In the genomic region with DNA sequence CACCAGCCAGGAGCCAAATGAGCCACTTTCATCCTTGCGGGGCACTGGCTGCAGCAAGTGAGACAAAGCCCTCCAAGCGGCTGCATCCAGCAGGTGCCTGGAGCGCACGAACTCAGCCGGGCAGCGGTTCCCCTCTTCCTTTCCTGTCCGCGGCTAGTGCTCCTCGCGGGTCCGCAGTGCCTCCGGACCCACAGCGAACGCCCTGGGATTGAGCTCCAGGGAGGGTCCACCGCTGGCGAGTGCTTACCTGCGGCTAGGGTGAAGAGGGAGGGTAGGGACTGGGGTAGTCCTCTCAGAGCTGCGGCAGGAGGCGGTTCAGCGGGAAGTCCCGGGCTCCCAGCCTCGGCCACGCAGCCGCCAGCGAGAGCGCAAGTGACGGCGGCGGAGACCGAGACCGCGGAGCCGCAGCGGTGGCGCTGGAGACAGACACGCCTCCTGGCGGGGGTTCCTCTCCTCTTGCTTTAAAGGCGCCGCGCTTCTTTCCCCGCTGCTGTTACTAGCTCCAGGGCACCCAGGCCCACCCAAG, we compare ENCODE assay signal across 8 mouse cellular contexts. TPM values are rescaled to one million over a fixed set of nuclear protein-coding genes. Genes with fewer than 3 reads are reported as not detected.
A peak's percentile ranks its signal among the peaks of the same experiment; 100 is the strongest.
DNase-seq lines count a peak whose midpoint lies in the region; ATAC-seq and TF ChIP-seq lines count a peak whose summit lies in the region.

Gene Grik2, minus strand, starts transcription at position 386 of the 526 bp plus-strand sequence.

- H3K4me3 ChIP-seq in forebrain, embryonic 11.5 days (ENCODE audit: low read depth, low read length), result peak within 1 kb of the TSS; percentile 69
- peak within 1 kb of the TSS; percentile 91 for H3K4me3 ChIP-seq in left cerebral cortex, adult 2 months
- H3K4me3 ChIP-seq in midbrain, embryonic 12.5 days, result peak within 1 kb of the TSS; percentile 79
- peak within 1 kb of the TSS; percentile 57 for H3K4me3 ChIP-seq in stomach, postnatal 0 days (ENCODE audit: low read depth, low read length)
- H3K4me3 ChIP-seq in thymus, adult 2 months (ENCODE audit: control insufficient read depth, insufficient read depth, low read length), result no peak within 1 kb of the TSS

- in situ Hi-C loops in Patski (cut with MboI; ENCODE audit: low pct_unique_long_range_greater_than_20kb), result no loop called here

- TF ChIP-seq CTCF in Patski (IDR thresholded peaks at IDR 0.05), result peak; percentile 15
- TF ChIP-seq CTCF in left cerebral cortex, adult 2 months (IDR thresholded peaks at IDR 0.05), result peak; percentile 61
- TF ChIP-seq CTCF in stomach, postnatal 0 days (IDR thresholded peaks at IDR 0.05; ENCODE audit: low read depth), result peak; percentile 60
- TF ChIP-seq CTCF in thymus, adult 2 months (IDR thresholded peaks at IDR 0.05; ENCODE audit: borderline replicate concordance, control insufficient read depth, extremely low read depth, insufficient read depth, low read length, poor library complexity), result no peak

- intact Hi-C loops in left cerebral cortex, adult 2 months (cut with DNase I), result loop anchor here (5.0 to 10.0 kb wide), 3 partner anchors 414 to 1934 kb away; no protein-coding TSS in a partner anchor

- peak within 1 kb of the TSS; percentile 64 for H3K4me2 ChIP-seq in forebrain, embryonic 11.5 days (ENCODE audit: low read depth, low read length, severe bottlenecking)
- peak within 1 kb of the TSS; percentile 57 for H3K4me2 ChIP-seq in midbrain, embryonic 12.5 days (replicated peaks)
- peak within 1 kb of the TSS; percentile 83 for H3K4me2 ChIP-seq in stomach, postnatal 0 days (replicated peaks; ENCODE audit: low read depth)

- TF ChIP-seq POLR2A in thymus, adult 2 months (IDR thresholded peaks at IDR 0.05; ENCODE audit: control insufficient read depth, extremely low read depth, insufficient read depth, low read length, poor library complexity), result no peak

- no peaks in the 10 kb centered on the region for H3K9me3 ChIP-seq in forebrain, embryonic 11.5 days (ENCODE audit: control insufficient read depth, low read length)
- no peaks in the 10 kb centered on the region for H3K9me3 ChIP-seq in midbrain, embryonic 12.5 days
- no peaks in the 10 kb centered on the region for H3K9me3 ChIP-seq in stomach, postnatal 0 days (ENCODE audit: control insufficient read depth, low read length)

- no peak for TF ChIP-seq EP300 in stomach, postnatal 0 days (optimal IDR thresholded peaks at IDR 0.05)

- H3K36me3 ChIP-seq in forebrain, embryonic 11.5 days (ENCODE audit: control insufficient read depth, insufficient read depth, low read length), result no peaks in the 10 kb centered on the region
- H3K36me3 ChIP-seq in midbrain, embryonic 12.5 days, result no peaks in the 10 kb centered on the region
- no peaks in the 10 kb centered on the region for H3K36me3 ChIP-seq in stomach, postnatal 0 days (ENCODE audit: control insufficient read depth, insufficient read depth, low read length)
- no peaks in the 10 kb centered on the region for H3K36me3 ChIP-seq in thymus, adult 2 months (ENCODE audit: control insufficient read depth, insufficient read depth, low read length)

- H3K27me3 ChIP-seq in Patski, result peaks cover 17% of the 10 kb centered on the region
- H3K27me3 ChIP-seq in forebrain, embryonic 11.5 days (ENCODE audit: control insufficient read depth, insufficient read depth, low read length), result no peaks in the 10 kb centered on the region
- H3K27me3 ChIP-seq in midbrain, embryonic 12.5 days, result no peaks in the 10 kb centered on the region
- H3K27me3 ChIP-seq in stomach, postnatal 0 days (ENCODE audit: control insufficient read depth, insufficient read depth, low read length), result no peaks in the 10 kb centered on the region
- no peaks in the 10 kb centered on the region for H3K27me3 ChIP-seq in thymus, adult 2 months (ENCODE audit: control insufficient read depth, insufficient read depth, low read length)

- DNase-seq in Patski (ENCODE audit: low read depth, low spot score), result no peak
- peak; percentile 71 for DNase-seq in brain, embryonic 18.5 days (ENCODE audit: low read depth, low spot score)
- DNase-seq in forebrain, embryonic 11.5 days (ENCODE audit: low spot score), result peak; percentile 88
- DNase-seq in left cerebral cortex, adult 2 months (ENCODE audit: extremely low spot score in 1 of 2, low spot score in 2 of 2), result peak; percentile 84 to 87
- DNase-seq in stomach, postnatal 0 days (ENCODE audit: low spot score), result peak; percentile 57
- no peak for DNase-seq in thymus, adult 2 months

- peak; percentile 73 for ATAC-seq in Patski
- peak; percentile 90 for ATAC-seq in forebrain, embryonic 11.5 days (replicated peaks; ENCODE audit: low FRiP score)
- ATAC-seq in hematopoietic stem cell, adult 5-6 weeks (replicated peaks in 1 of 2; ENCODE audit: insufficient read depth in 1 of 2, low FRiP score in 2 of 2, low TSS enrichment in 1 of 2, low read depth in 1 of 2, poor library complexity in 2 of 2, severe bottlenecking in 2 of 2), result peak; percentile 49 to 60; a peak in 3 of 4 replicates
- ATAC-seq in midbrain, embryonic 12.5 days (ENCODE audit: low FRiP score, low read depth), result peak; percentile 90
- ATAC-seq in stomach, postnatal 0 days (ENCODE audit: low FRiP score, low TSS enrichment), result peak; percentile 71; the same call in 1 of the 2 replicates

- POLR2A ChIA-PET in Patski (lab: Charles Lee), result no interaction called here

- H3K4me1 ChIP-seq in forebrain, embryonic 11.5 days (replicated peaks; ENCODE audit: control insufficient read depth, insufficient read depth, low read length), result no peaks in the 10 kb centered on the region; the same call in 1 of the 2 replicates
- peaks cover 24% of the 10 kb centered on the region for H3K4me1 ChIP-seq in midbrain, embryonic 12.5 days
- no peaks in the 10 kb centered on the region for H3K4me1 ChIP-seq in stomach, postnatal 0 days (replicated peaks; ENCODE audit: control insufficient read depth, insufficient read depth)
- no peaks in the 10 kb centered on the region for H3K4me1 ChIP-seq in thymus, adult 2 months (replicated peaks; ENCODE audit: control insufficient read depth, insufficient read depth, low read length)

- CTCF ChIA-PET in Patski (lab: Charles Lee), result no interaction called here

- peak within 1 kb of the TSS; percentile 50; the same call in 1 of the 2 replicates for H3K27ac ChIP-seq in forebrain, embryonic 11.5 days (ENCODE audit: low read depth, low read length)
- peak within 1 kb of the TSS; percentile 91 for H3K27ac ChIP-seq in left cerebral cortex, adult 2 months
- H3K27ac ChIP-seq in midbrain, embryonic 12.5 days (replicated peaks), result peak within 1 kb of the TSS; percentile 91
- H3K27ac ChIP-seq in stomach, postnatal 0 days (replicated peaks), result no peak within 1 kb of the TSS
- H3K27ac ChIP-seq in thymus, adult 2 months (ENCODE audit: control insufficient read depth, insufficient read depth, low read length), result no peak within 1 kb of the TSS

- peak within 1 kb of the TSS; percentile 82 for H3K9ac ChIP-seq in forebrain, embryonic 11.5 days (ENCODE audit: low read length)
- H3K9ac ChIP-seq in midbrain, embryonic 12.5 days (replicated peaks), result peak within 1 kb of the TSS; percentile 80
- peak within 1 kb of the TSS; percentile 47 for H3K9ac ChIP-seq in stomach, postnatal 0 days (ENCODE audit: low read length)

- 1% methylated on average over 40 of the region's 41 CpGs for WGBS in forebrain, embryonic 11.5 days
- WGBS in midbrain, embryonic 12.5 days, result under 1% methylated on average over 37 of the region's 41 CpGs
- WGBS in stomach, postnatal 0 days, result under 1% methylated on average over 35 of the region's 41 CpGs
- WGBS in thymus, adult 2 months, result 2% methylated on average over 41 of the region's 41 CpGs

RNA-seq across cellular contexts. Expression of gene Grik2, which starts in this region (rescaled TPM):
- polyA plus RNA-seq in Patski (2021), result 0.08 TPM
- polyA plus RNA-seq in forebrain, embryonic 11.5 days (2014; fragmentation: Nextera tagmentation; extraction: Ambion mirVana), result 16.0 and 17.3 TPM in 2 replicates
- total RNA-seq in hematopoietic stem cell, adult 5-6 weeks (2017), result not detected in 2 replicates
- total RNA-seq in left cerebral cortex, adult 2 months (2021), result 10 to 100 TPM; 70.8 to 73.1 TPM
- polyA plus RNA-seq in midbrain, embryonic 12.5 days (2016; fragmentation: Nextera tagmentation; extraction: Ambion mirVana), result 20.2 and 23.9 TPM in 2 replicates
- 1.1 and 1.3 TPM in 2 replicates for polyA plus RNA-seq in stomach, postnatal 0 days (2015; fragmentation: Nextera tagmentation; extraction: Ambion mirVana)
- polyA plus RNA-seq in thymus, adult 2 months (2012; rRNA removed), result 0.05 TPM in 1 of 2 replicates, not detected in the other

Comparison
In these comparisons a context has a peak if more than half of its experiments do, and no peak if none do; other contexts are left out.
1. RNA of gene Grik2 (total RNA-seq): 70.8 to 73.1 TPM in left cerebral cortex, adult 2 months; not detected in hematopoietic stem cell, adult 5-6 weeks; every median in the first group is over 10 times any median in the second.
2. Peak in ATAC-seq in Patski; RNA of the gene not detected or under 1 TPM.
3. Peak in ATAC-seq in hematopoietic stem cell, adult 5-6 weeks; RNA of the gene not detected or under 1 TPM.
4. DNase-seq: peak in brain, embryonic 18.5 days (single experiment), forebrain, embryonic 11.5 days (single experiment), left cerebral cortex, adult 2 months (2 of 2) and stomach, postnatal 0 days (single experiment); none in Patski (single experiment) and thymus, adult 2 months (single experiment).
5. H3K27ac ChIP-seq: peak in forebrain, embryonic 11.5 days (single experiment), left cerebral cortex, adult 2 months (single experiment) and midbrain, embryonic 12.5 days (single experiment); none in stomach, postnatal 0 days (single experiment) and thymus, adult 2 months (single experiment).
6. Peak in every context shown above with its lines, with median percentiles within 50 percentile points of each other: ATAC-seq, H3K4me2 ChIP-seq and H3K9ac ChIP-seq.